8 mouse cellular contexts compared by ENCODE assay signal in the genomic region with DNA sequence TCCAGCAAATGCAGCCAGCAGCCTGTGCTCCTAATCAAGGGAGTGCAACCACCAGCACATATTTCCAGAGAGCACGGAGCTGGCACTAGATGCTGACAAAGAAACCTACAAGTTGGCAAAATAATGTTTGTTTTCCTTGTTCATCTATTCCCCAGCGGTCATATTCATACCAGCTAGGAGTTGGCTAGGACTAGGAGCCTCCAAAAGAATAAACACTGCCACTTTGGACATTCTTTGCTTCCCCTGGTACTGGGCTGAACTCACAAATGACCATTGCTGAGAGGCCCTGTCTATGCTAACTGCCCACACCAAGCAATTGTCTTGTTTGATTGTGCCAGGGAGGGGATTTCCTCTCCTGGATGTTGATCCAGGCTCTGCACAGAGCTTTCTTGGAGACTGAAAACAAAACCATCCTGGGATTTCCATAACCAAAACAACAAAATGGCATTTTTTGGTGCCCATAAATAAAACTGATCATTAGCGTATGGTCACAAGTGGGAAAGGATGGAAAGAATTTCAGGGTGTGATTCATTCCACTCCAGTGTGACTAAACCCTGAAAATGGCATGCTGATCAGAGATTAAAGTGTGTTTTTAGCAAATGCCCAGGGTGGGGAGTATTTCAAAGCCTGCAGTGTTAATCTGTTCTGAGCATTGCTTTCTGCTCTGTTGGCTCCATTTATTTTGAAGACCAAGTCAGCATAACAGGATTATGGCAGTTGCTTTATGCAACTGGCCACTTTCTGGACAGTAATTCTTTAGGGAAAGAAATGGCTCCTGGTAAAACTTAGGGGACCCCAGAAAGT.
DNase-seq lines count a peak whose midpoint lies in the region; ATAC-seq and TF ChIP-seq lines count a peak whose summit lies in the region.

No protein-coding gene starts in this region.

- H3K9ac ChIP-seq in embryonic facial prominence, embryonic 13.5 days = no peak overlapping the region
- no peak overlapping the region for H3K9ac ChIP-seq in intestine, embryonic 14.5 days (ENCODE audit: low read length)
- H3K9ac ChIP-seq in midbrain, embryonic 15.5 days = no peak overlapping the region

- intact Hi-C loops in gastrocnemius, adult 2 months (cut with DNase I) = no loop called here

- DNase-seq in gastrocnemius, adult 2 months = peak; percentile 43
- no peak for DNase-seq in gastrocnemius, postnatal 25 days
- no peak for DNase-seq in intestine, embryonic 14.5 days (ENCODE audit: low spot score)
- no peak for DNase-seq in layer of hippocampus, adult 18-20 months (ENCODE audit: low spot score in 2 of 2)
- DNase-seq in kidney, postnatal 4 days = no peak

- peaks cover 16% of the 10 kb centered on the region for H3K4me1 ChIP-seq in embryonic facial prominence, embryonic 13.5 days
- peaks cover 11% of the 10 kb centered on the region for H3K4me1 ChIP-seq in intestine, embryonic 14.5 days (replicated peaks; ENCODE audit: control insufficient read depth, insufficient read depth, low read length)
- H3K4me1 ChIP-seq in midbrain, embryonic 15.5 days = peaks cover 17% of the 10 kb centered on the region

- no peaks in the 10 kb centered on the region for H3K9me3 ChIP-seq in embryonic facial prominence, embryonic 13.5 days
- H3K9me3 ChIP-seq in intestine, embryonic 14.5 days (ENCODE audit: control insufficient read depth, low read length) = no peaks in the 10 kb centered on the region
- H3K9me3 ChIP-seq in midbrain, embryonic 15.5 days = no peaks in the 10 kb centered on the region

- H3K36me3 ChIP-seq in embryonic facial prominence, embryonic 13.5 days = no peaks in the 10 kb centered on the region
- H3K36me3 ChIP-seq in intestine, embryonic 14.5 days (ENCODE audit: control insufficient read depth, insufficient read depth, low read length) = no peaks in the 10 kb centered on the region
- no peaks in the 10 kb centered on the region for H3K36me3 ChIP-seq in midbrain, embryonic 15.5 days (replicated peaks)

- ATAC-seq in embryonic facial prominence, embryonic 13.5 days (ENCODE audit: insufficient number of reproducible peaks, insufficient read depth, low FRiP score, low TSS enrichment, low read depth) = no peak
- no peak for ATAC-seq in intestine, embryonic 14.5 days (replicated peaks; ENCODE audit: low FRiP score, low TSS enrichment, low read depth)
- ATAC-seq in midbrain, embryonic 15.5 days (replicated peaks) = peak; percentile 72
- ATAC-seq in monocyte, adult 5-6 weeks (replicated peaks; ENCODE audit: insufficient number of reproducible peaks, low FRiP score, low TSS enrichment, poor library complexity, severe bottlenecking) = no peak

- H3K27ac ChIP-seq in gastrocnemius, adult 2 months = peak overlapping the region; percentile 87
- H3K27ac ChIP-seq in embryonic facial prominence, embryonic 13.5 days = peak overlapping the region; percentile 88
- H3K27ac ChIP-seq in intestine, embryonic 14.5 days (ENCODE audit: low read depth) = peak overlapping the region; percentile 48; the same call in 1 of the 2 replicates
- H3K27ac ChIP-seq in midbrain, embryonic 15.5 days = peak overlapping the region; percentile 69

- no peak for TF ChIP-seq CTCF in gastrocnemius, adult 2 months (IDR thresholded peaks at IDR 0.05)

- no peak overlapping the region for H3K4me2 ChIP-seq in embryonic facial prominence, embryonic 13.5 days
- H3K4me2 ChIP-seq in intestine, embryonic 14.5 days (ENCODE audit: low read length) = no peak overlapping the region
- H3K4me2 ChIP-seq in midbrain, embryonic 15.5 days = no peak overlapping the region

- WGBS in embryonic facial prominence, embryonic 13.5 days = 50% methylated on average over 3 of the region's 3 CpGs
- WGBS in intestine, embryonic 14.5 days = 55% methylated on average over 3 of the region's 3 CpGs
- WGBS in midbrain, embryonic 15.5 days = 29% methylated on average over 3 of the region's 3 CpGs

- no peak overlapping the region for H3K4me3 ChIP-seq in gastrocnemius, adult 2 months
- no peak overlapping the region for H3K4me3 ChIP-seq in embryonic facial prominence, embryonic 13.5 days
- H3K4me3 ChIP-seq in intestine, embryonic 14.5 days (ENCODE audit: low read depth, low read length) = no peak overlapping the region
- H3K4me3 ChIP-seq in midbrain, embryonic 15.5 days = no peak overlapping the region

- no peaks in the 10 kb centered on the region for H3K27me3 ChIP-seq in embryonic facial prominence, embryonic 13.5 days
- H3K27me3 ChIP-seq in intestine, embryonic 14.5 days (replicated peaks; ENCODE audit: control insufficient read depth, insufficient read depth, low read length) = no peaks in the 10 kb centered on the region
- no peaks in the 10 kb centered on the region for H3K27me3 ChIP-seq in midbrain, embryonic 15.5 days (replicated peaks)
